20 mouse cellular contexts compared by ENCODE assay signal in the genomic region with DNA sequence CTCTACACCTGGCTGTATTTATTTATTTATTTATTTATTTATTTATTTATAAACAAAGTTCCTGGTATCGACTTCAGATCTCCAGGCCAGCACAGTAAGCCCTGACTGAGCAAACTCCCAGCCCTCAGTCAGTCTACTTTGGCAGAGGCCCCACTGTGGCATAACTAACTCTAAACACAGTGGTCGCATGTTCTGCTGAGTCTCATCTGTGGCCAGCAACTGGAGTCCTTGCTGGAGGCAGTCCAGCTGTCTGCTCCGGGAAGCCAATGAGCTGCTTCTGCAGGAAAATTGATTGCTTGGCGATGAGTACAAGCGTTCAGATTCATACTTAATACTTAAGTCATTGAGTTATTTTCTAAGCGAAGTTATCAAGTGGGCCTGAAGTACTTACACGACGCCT.
DNase-seq lines count a peak whose midpoint lies in the region; ATAC-seq and TF ChIP-seq lines count a peak whose summit lies in the region.
"Had no signal": no experiment of that assay in that cellular context is flagged by ENCODE, and none has a peak within 500 bp of the region (broad histone marks: within the 10 kb centered on the region; RNA-seq: fewer than 3 reads in every experiment).

No protein-coding gene starts in this region.

- H3K9me3 ChIP-seq in embryonic facial prominence, embryonic 14.5 days (ENCODE audit: control insufficient read depth, low read length), result no peaks in the 10 kb centered on the region
- no peaks in the 10 kb centered on the region for H3K9me3 ChIP-seq in embryonic facial prominence, embryonic 10.5 days
- no peaks in the 10 kb centered on the region for H3K9me3 ChIP-seq in hindbrain, postnatal 0 days (ENCODE audit: low read length)
- no peaks in the 10 kb centered on the region for H3K9me3 ChIP-seq in hindbrain, embryonic 16.5 days (ENCODE audit: control insufficient read depth, low read length)
- H3K9me3 ChIP-seq: embryonic facial prominence, embryonic 12.5 days; forebrain, embryonic 13.5 days; heart, embryonic 15.5 days; hindbrain, embryonic 10.5 days had no signal

- H3K4me1 ChIP-seq in embryonic facial prominence, embryonic 14.5 days (ENCODE audit: control insufficient read depth, insufficient read depth, low read length), result no peaks in the 10 kb centered on the region
- H3K4me1 ChIP-seq in embryonic facial prominence, embryonic 10.5 days, result 0 out of 2 replicates have a peak, but pooled peaks cover 3% of the 10 kb centered on the region
- peaks cover 3% of the 10 kb centered on the region; the same call in 1 of the 2 replicates for H3K4me1 ChIP-seq in hindbrain, postnatal 0 days (ENCODE audit: insufficient read depth, low read length)
- H3K4me1 ChIP-seq in hindbrain, embryonic 16.5 days (ENCODE audit: control insufficient read depth, insufficient read depth, low read depth, low read length), result peaks cover 17% of the 10 kb centered on the region
- H3K4me1 ChIP-seq: hindbrain, embryonic 10.5 days had no signal

- no peak for TF ChIP-seq CTCF in hindbrain, postnatal 0 days (IDR thresholded peaks at IDR 0.05; ENCODE audit: low read depth)
- no peak for TF ChIP-seq CTCF in brain, embryonic 14.5 days (IDR thresholded peaks at IDR 0.05; ENCODE audit: borderline replicate concordance, extremely low read depth, insufficient read depth, insufficient read length)

- no peak overlapping the region for H3K27ac ChIP-seq in embryonic facial prominence, embryonic 14.5 days (replicated peaks; ENCODE audit: low read depth, low read length)
- H3K27ac ChIP-seq in embryonic facial prominence, embryonic 10.5 days (replicated peaks), result no peak overlapping the region
- H3K27ac ChIP-seq in hindbrain, postnatal 0 days, result no peak overlapping the region
- H3K27ac ChIP-seq in hindbrain, embryonic 16.5 days (ENCODE audit: low read depth, low read length), result no peak overlapping the region
- H3K27ac ChIP-seq: embryonic facial prominence, embryonic 12.5 days; forebrain, embryonic 13.5 days; heart, adult 2 months; heart, embryonic 15.5 days; hindbrain, embryonic 10.5 days; hindbrain, embryonic 14.5 days had no signal

- 66% methylated on average over 8 of the region's 8 CpGs for WGBS in embryonic facial prominence, embryonic 14.5 days
- WGBS in embryonic facial prominence, embryonic 10.5 days, result 86% methylated on average over 8 of the region's 8 CpGs
- WGBS in hindbrain, postnatal 0 days, result 54% methylated on average over 8 of the region's 8 CpGs
- WGBS in hindbrain, embryonic 16.5 days, result 58% methylated on average over 8 of the region's 8 CpGs

- no peak for ATAC-seq in embryonic facial prominence, embryonic 14.5 days (ENCODE audit: low read depth)
- peak; percentile 27; the same call in 1 of the 2 replicates for ATAC-seq in hindbrain, postnatal 0 days
- ATAC-seq in hindbrain, embryonic 16.5 days, result no peak
- ATAC-seq: forebrain, embryonic 13.5 days; inflammation-experienced regulatory T-cells, adult 6 months had no signal

- H3K9ac ChIP-seq in embryonic facial prominence, embryonic 14.5 days (ENCODE audit: low read depth, low read length), result no peak overlapping the region
- no peak overlapping the region for H3K9ac ChIP-seq in hindbrain, postnatal 0 days (replicated peaks; ENCODE audit: low read length)
- no peak overlapping the region for H3K9ac ChIP-seq in hindbrain, embryonic 16.5 days (ENCODE audit: low read depth, low read length)
- H3K9ac ChIP-seq: embryonic facial prominence, embryonic 12.5 days; forebrain, embryonic 13.5 days; heart, embryonic 15.5 days; hindbrain, embryonic 14.5 days had no signal

- H3K36me3 ChIP-seq in embryonic facial prominence, embryonic 14.5 days (ENCODE audit: control insufficient read depth, insufficient read depth, low read length), result no peaks in the 10 kb centered on the region
- H3K36me3 ChIP-seq in embryonic facial prominence, embryonic 10.5 days (replicated peaks), result no peaks in the 10 kb centered on the region
- H3K36me3 ChIP-seq in hindbrain, postnatal 0 days (ENCODE audit: insufficient read depth, low read length), result no peaks in the 10 kb centered on the region
- no peaks in the 10 kb centered on the region for H3K36me3 ChIP-seq in hindbrain, embryonic 16.5 days (ENCODE audit: control insufficient read depth, insufficient read depth, low read length)
- H3K36me3 ChIP-seq: embryonic facial prominence, embryonic 12.5 days; heart, embryonic 15.5 days; hindbrain, embryonic 10.5 days had no signal

- H3K27me3 ChIP-seq in embryonic facial prominence, embryonic 14.5 days (replicated peaks; ENCODE audit: control insufficient read depth, insufficient read depth, low read length), result no peaks in the 10 kb centered on the region
- no peaks in the 10 kb centered on the region for H3K27me3 ChIP-seq in embryonic facial prominence, embryonic 10.5 days (replicated peaks; ENCODE audit: low read depth, poor library complexity, severe bottlenecking)
- no peaks in the 10 kb centered on the region for H3K27me3 ChIP-seq in hindbrain, postnatal 0 days (ENCODE audit: insufficient read depth, low read length)
- no peaks in the 10 kb centered on the region for H3K27me3 ChIP-seq in hindbrain, embryonic 16.5 days (replicated peaks; ENCODE audit: control insufficient read depth, insufficient read depth, low read length)
- H3K27me3 ChIP-seq: embryonic facial prominence, embryonic 12.5 days had no signal

- peak; percentile 20 for DNase-seq in embryonic facial prominence, embryonic 14.5 days (ENCODE audit: low spot score)
- DNase-seq in embryonic facial prominence, embryonic 10.5 days (ENCODE audit: low spot score), result no peak
- DNase-seq in hindbrain, postnatal 0 days (ENCODE audit: low spot score), result peak; percentile 44
- DNase-seq in lung, postnatal 10 days, result peak; percentile 33
- no peak for DNase-seq in lung, postnatal 36 days
- peak; percentile 35 for DNase-seq in brain, embryonic 14.5 days (ENCODE audit: low read depth)
- DNase-seq: adrenal gland, postnatal 10 days; cerebellum, postnatal 14 days; embryo, embryonic 11 days; gastrocnemius, postnatal 10 days; heart, adult 2 months; heart, postnatal 14 days had no signal

- TF ChIP-seq POLR2A in brain, embryonic 14.5 days (IDR thresholded peaks at IDR 0.05; ENCODE audit: borderline replicate concordance, extremely low read depth, insufficient read depth, insufficient read length, poor library complexity, severe bottlenecking), result no peak

- H3K4me2 ChIP-seq in embryonic facial prominence, embryonic 14.5 days (ENCODE audit: low read depth, low read length), result no peak overlapping the region
- H3K4me2 ChIP-seq in hindbrain, postnatal 0 days (ENCODE audit: low read depth, low read length), result no peak overlapping the region
- no peak overlapping the region for H3K4me2 ChIP-seq in hindbrain, embryonic 16.5 days (ENCODE audit: low read length)
- H3K4me2 ChIP-seq: embryonic facial prominence, embryonic 12.5 days; forebrain, embryonic 13.5 days; heart, embryonic 11.5 days; heart, embryonic 15.5 days; hindbrain, embryonic 14.5 days had no signal

- H3K4me3 ChIP-seq in embryonic facial prominence, embryonic 14.5 days (ENCODE audit: low read depth, low read length), result no peak overlapping the region
- H3K4me3 ChIP-seq in embryonic facial prominence, embryonic 10.5 days, result no peak overlapping the region
- H3K4me3 ChIP-seq in hindbrain, postnatal 0 days (ENCODE audit: low read length), result no peak overlapping the region
- H3K4me3 ChIP-seq in hindbrain, embryonic 16.5 days (ENCODE audit: low read length), result no peak overlapping the region
- H3K4me3 ChIP-seq: embryonic facial prominence, embryonic 12.5 days; forebrain, embryonic 13.5 days; heart, adult 2 months; heart, embryonic 15.5 days; hindbrain, embryonic 10.5 days had no signal

Comparison
In these comparisons a context has a peak if more than half of its experiments do, and no peak if none do; other contexts are left out.
1. DNase-seq: peak in embryonic facial prominence, embryonic 14.5 days (single experiment), hindbrain, postnatal 0 days (single experiment), lung, postnatal 10 days (single experiment) and brain, embryonic 14.5 days (single experiment); none in embryonic facial prominence, embryonic 10.5 days (single experiment) and lung, postnatal 36 days (single experiment).